Mouse (Mus musculus): Measurements from ENCODE around the gene A630073D07Rik.
"Not testable (repeated sequence)": the region's sequence is repeated elsewhere in the genome, so short reads cannot be mapped to it uniquely, and the experiment has no call there.

Gene A630073D07Rik

GRCm38 (mm10) chr6:132651426-132651825 lies at the start of gene A630073D07Rik:
Gene A630073D07Rik (minus strand): TSS chr6:132651526.
- DNase-seq = no peak

DNA sequence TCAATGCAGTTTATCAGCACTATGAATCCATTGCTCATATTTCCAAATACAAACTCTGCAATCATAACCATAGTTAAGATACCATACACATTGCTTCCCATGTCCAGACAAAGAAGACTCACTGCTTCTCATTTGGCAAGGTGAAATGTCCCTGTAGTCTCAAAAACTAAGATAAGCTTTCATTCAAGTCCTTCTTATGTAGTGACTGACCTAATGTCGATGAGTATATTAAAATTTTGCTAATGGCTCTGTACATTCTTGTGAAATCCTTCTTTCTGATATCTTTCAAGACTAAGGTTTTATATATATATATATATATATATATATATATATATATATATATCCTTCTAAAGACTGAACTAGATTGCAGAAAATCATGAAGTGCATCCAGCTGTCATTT lies 49.6 kb upstream of the A630073D07Rik start, which contains the start of gene Tas2r121:
Gene Tas2r121, minus strand, starts transcription at position 101 of the 400 bp plus-strand sequence.
- no peak for DNase-seq

DNA sequence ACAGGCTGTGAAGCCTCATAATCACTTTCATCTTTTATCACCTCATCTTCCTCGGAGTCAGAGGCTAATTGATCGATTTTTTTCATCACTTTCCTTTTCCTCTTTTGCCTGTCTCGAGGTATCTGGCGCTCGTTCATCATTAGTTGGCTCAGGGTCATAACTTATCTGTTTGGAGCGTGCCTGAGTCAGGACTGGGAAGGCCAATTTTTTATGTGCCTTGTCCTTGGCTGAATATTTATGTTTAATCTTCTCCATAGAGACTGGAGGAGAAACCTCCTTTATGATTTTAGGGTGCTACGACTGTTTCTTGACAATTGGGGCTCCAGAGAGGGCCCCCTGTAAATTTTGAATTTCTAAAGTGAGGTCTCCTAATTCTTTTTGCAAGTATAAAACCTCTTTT lies 40.3 kb upstream of the A630073D07Rik start:
- not testable (repeated sequence) for DNase-seq

DNA sequence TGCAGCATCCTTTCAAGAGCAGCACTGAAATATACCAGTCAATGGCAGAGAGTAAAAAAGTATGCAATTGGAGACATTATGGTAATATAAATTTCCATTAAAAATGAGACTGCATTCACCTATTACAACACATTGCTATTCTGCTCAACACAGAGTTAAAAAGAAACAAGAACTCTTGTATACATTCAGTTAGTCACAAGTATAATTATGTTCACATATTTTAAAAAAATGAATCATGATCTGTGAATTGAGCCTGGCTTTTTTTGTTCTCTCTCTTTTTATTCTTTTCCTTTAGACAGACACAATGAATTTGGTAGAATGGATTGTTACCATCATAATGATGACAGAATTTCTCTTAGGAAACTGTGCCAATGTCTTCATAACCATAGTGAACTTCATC lies 5.3 kb upstream of the A630073D07Rik start, which contains the start of gene Tas2r120:
Gene Tas2r120, plus strand, starts transcription at position 301 of the 400 bp plus-strand sequence.
- no peak for DNase-seq

- DNase-seq = peak in 1 of 2 experiments; percentile 2
These were observed 1.9 kb downstream of the A630073D07Rik start for GRCm38 (mm10) chr6:132649399-132649798.

DNA sequence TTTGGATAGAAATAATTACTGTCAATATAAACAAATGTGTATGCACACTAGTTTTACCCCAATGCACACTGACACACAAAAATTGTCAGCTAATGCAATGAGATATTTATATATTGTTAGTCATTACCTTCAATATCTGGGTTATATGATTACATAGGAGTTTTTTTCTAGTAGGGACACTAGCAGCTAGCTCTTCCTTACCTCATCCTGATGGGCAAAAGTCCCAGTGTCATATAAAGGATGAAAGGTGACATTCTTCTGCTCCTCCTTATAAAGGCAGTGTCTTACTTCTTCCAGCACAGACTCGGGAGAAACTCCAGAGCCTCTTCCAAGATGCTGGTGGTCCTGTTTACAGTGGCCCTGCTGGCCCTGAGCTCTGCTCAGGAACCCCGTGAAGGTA lies 55.7 kb downstream of the A630073D07Rik start, which contains the start of gene Prp2:
Gene Prp2, plus strand, starts transcription at position 301 of the 400 bp plus-strand sequence.
- DNase-seq = not testable (repeated sequence)

Data from kidney, postnatal 36 days (tissue).